Mouse (Mus musculus) limb, embryonic 14.5 days (tissue): ENCODE results near the gene Aatk. TPM values are rescaled to one million over a fixed set of nuclear protein-coding genes. Genes with fewer than 3 reads are reported as not detected.

Source experiments
- ATAC-seq: fragments of 200-750 bp; cut with Nextera tagmentation; 2 replicates; pipeline ENCODE4 v1.8.0; 2017; ENCODE audit warnings: low read depth, moderate number of reproducible peaks, moderate TSS enrichment; ENCODE audit not compliant: low FRiP score
- DNase-seq: peaks from one replicate; pipeline ENCODE4 v3.0.0-alpha.2; 2015; ENCODE audit warnings: low spot score
- H3K27ac ChIP-seq: fragments of 300-500 bp; sonication (generic); replicated peaks from 2 replicates; pipeline ENCODE4 v1.5.1; 2014; ENCODE audit warnings: low read depth, mild to moderate bottlenecking, low read length, moderate library complexity, mixed read lengths
- H3K27me3 ChIP-seq: fragments of 300-500 bp; sonication (generic); 2 replicates; pipeline ENCODE4 v1.6.1; 2014; ENCODE audit warnings: low read length, mixed read lengths; ENCODE audit not compliant: control insufficient read depth, insufficient read depth
- H3K36me3 ChIP-seq: fragments of 300-500 bp; sonication (generic); 2 replicates; pipeline ENCODE4 v1.6.1; 2014; ENCODE audit warnings: mild to moderate bottlenecking, low read length, moderate library complexity, mixed read lengths; ENCODE audit not compliant: control insufficient read depth, insufficient read depth
- H3K4me1 ChIP-seq: fragments of 300-500 bp; sonication (generic); 2 replicates; pipeline ENCODE4 v1.6.1; 2014; ENCODE audit warnings: antibody characterized with exemption, low read length, mixed read lengths; ENCODE audit not compliant: control insufficient read depth, insufficient read depth
- H3K4me2 ChIP-seq: fragments of 300-500 bp; sonication (generic); replicated peaks from 2 replicates; pipeline ENCODE4 v1.6.1; 2014; ENCODE audit warnings: low read depth, mild to moderate bottlenecking, low read length, moderate library complexity; ENCODE audit not compliant: severe bottlenecking
- H3K4me3 ChIP-seq: fragments of 300-500 bp; sonication (generic); replicated peaks from 2 replicates; pipeline ENCODE4 v1.5.1; 2014; ENCODE audit warnings: low read length
- H3K9ac ChIP-seq: fragments of 300-500 bp; sonication (generic); 2 replicates; pipeline ENCODE4 v1.6.1; 2014; ENCODE audit warnings: mild to moderate bottlenecking, low read depth, low read length, moderate library complexity; ENCODE audit not compliant: severe bottlenecking
- H3K9me3 ChIP-seq: fragments of 300-500 bp; sonication (generic); 2 replicates; pipeline ENCODE4 v1.6.1; 2016; ENCODE audit warnings: low read length; ENCODE audit not compliant: control insufficient read depth
- POLR2A ChIP-seq: fragments of 200-500 bp; IDR thresholded peaks from 2 replicates; pipeline ENCODE4 v1.8.0; 2012; ENCODE audit warnings: inconsistent platforms, mild to moderate bottlenecking, moderate library complexity, borderline replicate concordance; ENCODE audit not compliant: insufficient read depth, insufficient read length; ENCODE audit errors: extremely low read depth
- WGBS: fragments of 180-500 bp; shearing (Covaris S2); extraction: QIAGEN DNeasy Blood & Tissue Kit; methylation state at CpG from one replicate; pipeline ENCODE4 v1.1.7; 2014; 5-methylcytosine and 5-hydroxymethylcytosine counted together
- polyA plus RNA-seq, 2 experiments: library from polyadenylated mRNA; depleted of rRNA in 1 of 2; stranded (reverse) in 1 of 2; unstranded in 1 of 2; fragments of >200 nt; fragmentation: Nextera tagmentation in 1 of 2; extraction: Ambion mirVana in 1 of 2; gene quantifications; 2 replicates each; pipeline versions ENCODE4 v1.2.1 to v1.2.3; 2012 to 2014

The Aatk gene
- polyA plus RNA-seq, 2 experiments, result 5.9 to 14.8 TPM

DNA sequence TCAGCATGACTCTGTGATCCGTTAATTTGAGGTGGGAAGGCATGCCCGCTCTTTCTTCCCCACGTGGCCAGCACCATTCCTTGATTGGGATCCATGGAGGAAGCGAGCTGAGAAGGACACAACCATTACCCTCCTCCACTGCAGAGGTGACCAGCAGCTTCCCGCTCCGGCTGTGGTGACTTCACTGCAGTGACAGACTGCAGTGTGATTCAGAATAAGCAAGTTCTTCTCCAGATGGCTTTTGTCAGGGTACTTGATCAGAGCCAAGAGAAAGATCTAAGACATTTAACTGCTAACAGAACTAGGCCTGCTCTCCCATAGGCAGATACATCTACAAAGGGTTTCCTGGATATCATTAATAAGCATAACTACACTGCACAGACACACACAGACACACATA, 33.3 kb upstream of the Aatk start:
- no peak for TF ChIP-seq POLR2A
- ATAC-seq (no peak), DNase-seq (no peak)
- H3K27me3 ChIP-seq, result no peaks in the 10 kb centered on the region
- H3K4me1 ChIP-seq, result peaks cover 3% of the 10 kb centered on the region
- no peak overlapping the region for H3K27ac ChIP-seq
- H3K4me2 ChIP-seq, result no peak overlapping the region
- WGBS, result 79% methylated on average over 6 of the region's 6 CpGs
- H3K9ac ChIP-seq, result no peak overlapping the region
- no peak overlapping the region for H3K4me3 ChIP-seq
- H3K9me3 ChIP-seq, result no peaks in the 10 kb centered on the region
- H3K36me3 ChIP-seq, result peaks cover 68% of the 10 kb centered on the region

DNA sequence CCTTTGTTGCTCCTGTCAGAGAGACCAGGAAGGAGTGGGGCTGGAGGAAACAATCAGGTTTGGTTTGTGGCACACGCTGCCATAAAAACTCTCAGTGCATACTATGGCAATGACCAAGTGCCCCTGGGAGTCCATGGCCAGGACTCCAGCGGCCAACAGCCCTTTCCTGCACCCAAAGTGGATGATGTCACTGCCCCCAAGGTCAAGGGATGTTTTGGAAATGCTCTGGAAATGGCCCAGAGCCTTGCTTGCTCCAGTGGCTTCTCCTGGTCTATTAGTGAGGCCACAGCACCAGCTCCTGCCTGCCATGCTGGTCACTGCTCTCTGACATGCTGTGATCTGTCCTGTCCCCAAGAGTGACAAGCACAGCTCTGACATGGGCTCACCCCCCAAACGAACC, 29.2 kb upstream of the Aatk start:
- no peak for DNase-seq
- Histone ChIP-seq H3K9ac (no peak overlapping the region), H3K4me2 (no peak overlapping the region), H3K4me3 (no peak overlapping the region), H3K9me3 (no peaks in the 10 kb centered on the region), H3K27ac (no peak overlapping the region), H3K27me3 (no peaks in the 10 kb centered on the region), H3K36me3 (peaks cover 78% of the 10 kb centered on the region), H3K4me1 (0 out of 2 replicates have a peak, but pooled peaks cover 4% of the 10 kb centered on the region)
- no peak for ATAC-seq
- 82% methylated on average over 3 of the region's 3 CpGs for WGBS
- TF ChIP-seq POLR2A, result no peak

DNA sequence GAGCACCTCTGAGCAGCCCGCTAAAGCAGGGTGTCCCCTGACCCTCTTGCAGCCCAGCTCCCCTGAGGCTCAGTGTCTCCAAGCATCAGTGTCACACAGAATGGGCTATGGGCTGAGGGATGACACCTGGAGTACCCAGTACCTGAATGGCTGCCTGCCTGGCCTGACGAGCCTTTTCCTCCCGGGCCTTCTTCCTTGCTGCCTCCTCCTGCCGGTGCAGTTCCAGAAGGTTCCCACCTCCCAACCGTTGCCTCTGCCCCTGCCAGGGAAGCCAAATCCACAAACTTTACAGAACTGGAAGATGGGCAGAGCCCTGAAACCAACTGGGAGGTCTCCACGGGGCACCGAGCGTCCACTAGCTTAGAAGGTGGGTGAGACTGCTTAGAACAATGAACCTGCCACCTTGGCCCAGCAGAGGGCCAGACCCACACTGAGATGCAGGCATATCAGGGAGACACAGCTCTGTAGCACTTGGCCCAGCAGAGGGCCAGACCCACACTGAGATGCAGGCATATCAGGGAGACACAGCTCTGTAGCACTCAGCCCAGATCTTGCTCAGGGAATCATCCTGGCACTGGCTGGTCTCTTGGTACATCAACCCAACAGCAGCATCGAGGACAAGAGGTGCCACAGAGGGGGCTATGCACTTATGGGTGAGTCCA, 26.1 kb upstream of the Aatk start:
- H3K9me3 ChIP-seq, result no peaks in the 10 kb centered on the region
- H3K27ac ChIP-seq, result no peak overlapping the region
- no peak for DNase-seq
- no peaks in the 10 kb centered on the region for H3K27me3 ChIP-seq
- 95% methylated on average over 9 of the region's 9 CpGs for WGBS
- 0 out of 2 replicates have a peak, but pooled peaks cover 4% of the 10 kb centered on the region for H3K4me1 ChIP-seq
- H3K4me3 ChIP-seq, result no peak overlapping the region
- no peak overlapping the region for H3K4me2 ChIP-seq
- H3K36me3 ChIP-seq, result peaks cover 84% of the 10 kb centered on the region
- H3K9ac ChIP-seq, result no peak overlapping the region
- ATAC-seq, result no peak
- TF ChIP-seq POLR2A, result no peak

DNA sequence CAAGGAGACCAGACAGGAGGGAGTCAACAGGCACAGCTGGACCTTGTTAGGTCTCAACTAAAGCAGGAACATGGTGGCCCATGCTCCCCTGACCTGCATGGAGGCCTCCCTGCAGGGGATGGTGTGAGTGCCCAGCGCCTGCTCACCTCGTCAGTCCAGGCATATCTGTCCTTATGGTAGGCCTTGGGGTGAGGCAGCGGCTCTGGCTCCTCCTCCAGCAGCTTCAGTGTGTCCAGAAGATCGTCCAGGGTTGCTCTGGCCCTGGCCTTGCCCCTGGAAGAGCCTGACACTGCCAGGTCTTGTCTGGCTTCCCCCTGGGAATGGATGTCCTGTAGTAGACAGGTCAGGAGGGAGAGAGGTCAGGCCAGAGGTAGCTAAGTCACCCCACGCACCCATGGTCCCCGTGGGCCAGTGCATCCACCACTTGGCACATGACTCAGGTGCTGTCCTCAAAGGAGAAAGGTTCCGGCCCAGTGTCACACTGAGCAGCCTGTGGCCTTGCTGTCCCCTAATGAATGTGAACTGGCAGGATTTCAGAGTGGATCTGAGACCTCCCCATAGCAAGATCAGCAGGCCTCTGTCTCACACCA, 24.9 kb upstream of the Aatk start:
- Histone ChIP-seq H3K9ac (no peak overlapping the region), H3K4me2 (no peak overlapping the region), H3K9me3 (no peaks in the 10 kb centered on the region), H3K4me1 (0 out of 2 replicates have a peak, but pooled peaks cover 4% of the 10 kb centered on the region), H3K27ac (no peak overlapping the region), H3K27me3 (no peaks in the 10 kb centered on the region), H3K36me3 (peaks cover 88% of the 10 kb centered on the region), H3K4me3 (no peak overlapping the region)
- WGBS, result 79% methylated on average over 7 of the region's 7 CpGs
- TF ChIP-seq POLR2A, result no peak
- DNase-seq, result no peak
- no peak for ATAC-seq

DNA sequence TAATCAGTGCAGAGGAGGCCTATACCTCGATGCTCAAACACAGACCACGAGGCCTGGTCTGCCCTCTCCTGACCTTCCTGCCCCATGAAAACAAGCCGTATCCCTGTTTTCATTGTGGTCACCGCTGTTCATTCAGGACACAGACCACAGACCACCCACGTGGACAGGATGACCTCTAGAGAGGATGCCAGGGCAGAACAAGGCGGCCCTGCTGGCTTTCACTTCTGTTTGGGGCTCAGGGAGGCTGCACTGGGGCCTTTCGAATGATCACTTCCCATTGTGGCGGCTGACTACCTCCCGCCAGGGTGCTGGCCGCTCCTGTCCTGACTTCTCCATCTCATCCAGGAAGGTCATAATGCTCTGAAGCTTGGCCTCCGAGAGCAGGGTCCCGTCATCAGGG, 24.1 kb upstream of the Aatk start:
- 63% methylated on average over 12 of the region's 12 CpGs for WGBS
- no peak for ATAC-seq
- Histone ChIP-seq H3K9ac (no peak overlapping the region), H3K4me1 (0 out of 2 replicates have a peak, but pooled peaks cover 4% of the 10 kb centered on the region), H3K27ac (no peak overlapping the region), H3K36me3 (peaks cover 88% of the 10 kb centered on the region), H3K9me3 (no peaks in the 10 kb centered on the region), H3K27me3 (no peaks in the 10 kb centered on the region), H3K4me3 (no peak overlapping the region), H3K4me2 (no peak overlapping the region)
- TF ChIP-seq POLR2A, result no peak
- no peak for DNase-seq
